Mouse (Mus musculus) frontal cortex, adult 2 months (tissue): ENCODE results near the gene Sfi1. TPM values are rescaled to one million over a fixed set of nuclear protein-coding genes. Genes with fewer than 3 reads are reported as not detected.
"Not testable (repeated sequence)": the region's sequence is repeated elsewhere in the genome, so short reads cannot be mapped to it uniquely, and the experiment has no call there.

Source experiments
- DNase-seq, 2 experiments: peaks; one replicate each; pipeline ENCODE4 v3.0.0; 2022; ENCODE audit warnings: low spot score in 1 of 2; ENCODE audit errors: extremely low spot score in 1 of 2
- polyA plus RNA-seq: library from polyadenylated mRNA; depleted of rRNA; stranded (reverse); fragments of >200 nt; gene quantifications from 2 replicates; pipeline ENCODE4 v1.2.3, GENCODE M21; 2012

Gene Sfi1
- polyA plus RNA-seq, 1 experiment = 36.6 TPM

DNA sequence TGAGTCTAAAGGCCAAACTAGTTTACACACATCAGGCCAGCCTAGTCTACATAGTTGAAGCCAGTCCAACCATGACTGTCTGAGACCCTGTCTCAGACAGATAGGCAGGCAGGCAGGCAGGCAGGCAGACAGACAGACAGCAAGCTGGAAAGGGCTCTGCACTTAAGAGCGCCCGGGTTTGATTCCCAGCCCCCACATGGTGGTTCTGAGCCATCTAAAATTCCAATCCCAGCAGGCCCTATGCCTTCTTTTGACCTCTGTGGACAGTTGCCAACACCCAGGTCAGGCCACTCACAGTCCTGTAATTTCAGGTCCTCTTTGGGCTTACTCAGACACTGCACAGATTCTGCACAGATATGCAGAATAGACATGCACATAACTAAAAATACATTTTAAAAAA lies 46.5 kb downstream of the Sfi1 start:
- DNase-seq = not testable (repeated sequence)

DNA sequence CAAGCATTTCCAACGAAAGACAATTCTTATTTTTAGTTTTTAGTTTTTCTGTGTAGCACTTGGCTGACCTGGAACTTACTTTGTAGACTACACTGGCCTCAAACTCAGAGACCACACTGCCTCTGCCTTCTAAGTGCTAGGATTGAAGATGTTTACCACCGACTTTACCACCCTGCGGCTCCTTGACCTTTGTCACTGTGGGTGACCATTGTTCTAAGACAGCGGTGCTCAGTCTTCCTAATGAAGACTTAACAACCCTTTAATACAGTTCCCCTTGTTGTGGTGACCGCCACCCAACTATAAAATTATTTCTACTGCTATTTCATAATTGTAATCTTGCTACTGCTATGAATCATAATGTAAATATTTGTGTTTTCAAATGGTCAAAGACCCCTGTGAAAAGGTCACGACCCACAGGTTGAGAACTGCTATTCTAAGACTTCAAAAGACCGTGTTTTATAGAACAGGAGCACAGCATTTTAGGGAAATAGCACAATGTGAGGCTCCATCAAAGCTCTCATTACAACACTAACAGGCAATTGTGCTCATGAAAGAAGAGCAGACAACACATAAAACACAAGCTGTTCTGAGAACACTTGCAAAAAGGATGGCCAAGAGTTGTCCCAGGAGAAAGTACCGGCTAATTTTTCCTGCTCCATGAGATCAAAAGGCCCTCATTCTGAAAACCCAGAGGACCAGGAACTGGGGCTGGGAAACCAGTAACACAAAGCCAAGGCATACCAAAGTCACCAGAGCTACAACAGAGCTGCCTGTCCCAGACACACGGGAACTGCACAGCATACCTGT lies 47.7 kb downstream of the Sfi1 start:
- not testable (repeated sequence) for DNase-seq

DNA sequence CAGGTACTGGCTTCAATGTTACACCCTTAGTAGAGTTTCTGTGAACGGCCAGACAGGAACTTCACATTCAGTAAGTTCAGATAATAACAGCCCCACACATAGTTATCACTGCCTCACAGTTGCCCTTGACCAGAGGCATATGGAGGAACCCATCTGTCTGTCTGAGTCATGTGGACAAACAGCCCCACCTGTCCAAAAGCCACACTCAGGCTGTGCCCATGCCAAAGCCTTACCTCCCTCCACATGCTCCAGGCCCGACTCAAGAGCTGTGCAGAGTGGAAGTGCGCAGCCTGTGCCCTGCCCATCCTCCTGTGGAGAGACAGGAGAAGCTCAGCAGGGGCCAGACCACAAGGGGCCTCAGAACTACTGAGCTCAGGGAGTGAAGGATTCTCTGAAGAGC lies 49.3 kb downstream of the Sfi1 start:
- not testable (repeated sequence) for DNase-seq

DNA sequence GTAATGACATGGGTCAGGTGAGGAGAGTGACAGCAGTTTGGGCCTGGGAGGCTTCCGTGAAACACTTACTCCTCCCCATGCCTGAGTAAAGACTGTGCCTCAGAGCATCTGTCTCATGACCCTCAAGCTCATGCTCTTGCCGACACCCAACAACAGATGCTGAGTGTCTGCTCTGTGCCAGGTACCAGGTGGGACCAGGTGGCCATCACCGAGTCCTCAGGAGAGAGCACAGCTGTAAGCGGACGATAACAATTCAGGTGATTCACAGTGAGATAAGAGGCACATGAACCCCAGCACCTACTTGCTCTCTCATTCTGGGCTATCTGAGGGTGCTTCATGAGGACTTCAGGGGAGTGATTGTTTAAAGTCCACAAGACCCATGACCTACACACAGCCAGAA lies 50.9 kb downstream of the Sfi1 start:
- DNase-seq = peak; percentile 67 to 90

DNA sequence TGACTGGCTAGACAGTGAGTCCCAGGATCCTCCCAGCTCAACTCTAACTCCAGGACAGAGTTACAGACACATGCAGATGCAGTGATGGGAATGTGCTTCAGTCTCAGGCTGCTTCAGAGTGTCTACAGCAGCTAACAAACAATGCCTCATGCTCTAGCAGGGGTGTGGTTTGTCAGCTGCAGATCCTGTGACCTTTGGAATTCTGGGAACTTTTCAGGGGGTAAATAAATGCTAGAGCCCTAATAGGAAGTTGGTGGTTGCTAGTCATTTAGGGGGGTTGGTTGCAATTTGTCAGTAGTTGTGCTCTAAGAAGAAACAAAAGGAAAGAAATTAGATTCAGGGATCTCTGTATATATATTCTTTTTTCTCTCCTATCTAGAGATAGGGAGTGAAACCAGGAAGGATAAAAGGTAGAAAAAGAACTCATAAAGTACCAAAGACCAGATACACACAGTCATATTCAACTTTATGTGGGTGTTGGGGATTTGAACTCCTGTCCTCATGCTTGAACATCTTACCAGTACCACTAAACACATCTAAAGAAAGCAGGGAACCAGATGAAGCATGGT lies 52.2 kb downstream of the Sfi1 start:
- not testable (repeated sequence) for DNase-seq

DNA sequence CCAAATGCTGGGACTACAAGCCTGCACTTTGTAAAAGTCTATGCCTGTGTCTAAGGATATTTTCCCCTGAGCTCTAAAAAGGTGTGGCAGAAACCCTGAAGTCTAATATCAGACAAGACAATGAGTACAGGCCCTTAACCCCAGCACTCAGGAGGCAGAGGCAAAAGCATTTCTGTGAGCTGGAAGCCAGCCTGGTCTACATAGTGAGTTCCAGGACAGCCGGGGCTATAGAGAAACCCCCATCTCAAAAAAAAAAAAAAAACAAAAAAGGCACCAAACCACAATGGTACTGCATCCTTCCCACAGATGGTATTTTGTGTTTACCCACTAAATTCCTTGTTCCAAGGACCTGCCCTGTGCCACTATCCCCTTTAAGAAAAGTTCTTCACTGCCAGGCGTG lies 54.9 kb downstream of the Sfi1 start:
- DNase-seq = not testable (repeated sequence)

DNA sequence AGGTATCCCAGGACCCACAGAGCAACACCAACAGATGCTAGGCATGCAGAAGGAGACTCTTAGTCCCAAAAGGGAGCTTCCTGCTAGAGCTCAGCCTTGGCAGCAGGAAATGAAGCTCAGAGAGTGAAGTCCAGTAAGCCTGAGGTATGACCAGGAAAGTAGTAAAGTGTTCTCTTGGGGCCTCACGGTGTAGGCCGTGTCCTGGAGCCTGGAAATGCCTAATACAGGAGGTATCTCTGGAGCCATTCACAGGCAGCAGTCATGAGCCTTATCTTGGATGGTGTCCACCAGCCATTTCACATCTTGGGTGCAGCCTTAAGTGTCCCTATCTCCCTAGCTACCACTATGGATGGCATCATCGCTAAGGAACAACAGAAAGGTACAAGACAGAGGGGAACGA lies 56.0 kb downstream of the Sfi1 start:
- DNase-seq = not testable (repeated sequence)

DNA sequence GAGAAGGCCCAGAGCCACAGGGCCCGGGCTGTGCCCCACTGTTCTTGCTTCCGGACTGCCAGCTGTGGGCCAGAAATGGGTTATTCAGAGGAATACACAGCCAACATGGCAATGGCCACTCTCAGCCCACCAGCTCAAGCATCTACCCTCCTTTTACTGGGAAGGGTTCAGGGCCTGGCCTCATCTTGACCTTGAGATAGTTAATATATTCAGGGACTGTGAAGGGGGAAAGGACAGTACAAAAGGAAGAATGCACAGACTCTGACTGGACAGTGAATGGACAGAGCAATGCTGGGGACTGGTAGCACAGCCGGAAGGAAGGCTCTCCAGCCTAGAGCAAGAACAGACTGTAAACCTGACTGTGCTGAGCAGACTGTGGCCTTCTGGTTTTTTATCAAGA lies 57.3 kb downstream of the Sfi1 start:
- DNase-seq = not testable (repeated sequence)

DNA sequence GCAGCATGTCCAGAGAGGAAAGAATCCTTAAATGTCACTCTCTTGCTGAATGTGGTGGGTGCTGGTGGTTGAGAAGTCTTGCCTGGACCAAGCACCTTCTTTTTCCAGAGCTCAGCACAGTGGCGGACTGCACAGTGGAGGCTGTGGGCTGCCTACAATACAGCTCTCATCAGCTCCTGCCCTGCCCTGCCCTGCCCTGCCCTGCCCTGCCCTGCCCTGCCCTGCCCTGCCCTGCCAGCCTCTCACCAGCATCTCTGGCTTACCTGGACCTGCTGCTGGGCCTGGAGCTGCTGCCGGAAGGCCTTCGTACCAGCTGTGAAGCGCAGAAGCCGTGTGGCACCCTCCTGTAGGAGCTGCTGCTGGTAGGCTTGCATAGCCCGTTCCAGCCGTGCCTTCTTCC lies 57.9 kb downstream of the Sfi1 start:
- not testable (repeated sequence) for DNase-seq

DNA sequence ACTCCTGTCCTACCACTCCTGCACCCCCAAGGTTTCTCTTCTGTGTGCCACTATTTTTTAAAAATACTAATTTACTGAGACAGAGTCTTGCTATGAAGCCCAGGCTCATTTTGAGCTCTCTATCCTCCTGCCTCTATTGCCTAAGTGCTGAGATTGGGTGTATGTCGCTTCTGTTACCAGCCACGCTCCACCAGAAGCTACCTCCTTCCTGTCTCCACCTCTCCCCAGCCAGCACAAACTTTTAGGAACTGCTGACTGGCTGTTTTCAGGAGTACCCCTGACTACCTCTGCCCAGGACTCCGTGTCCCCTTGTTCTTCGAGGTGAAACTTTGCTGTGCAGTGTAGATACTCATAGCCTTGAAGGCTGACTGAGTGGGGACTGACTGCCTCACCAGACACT lies 59.9 kb downstream of the Sfi1 start:
- not testable (repeated sequence) for DNase-seq

DNA sequence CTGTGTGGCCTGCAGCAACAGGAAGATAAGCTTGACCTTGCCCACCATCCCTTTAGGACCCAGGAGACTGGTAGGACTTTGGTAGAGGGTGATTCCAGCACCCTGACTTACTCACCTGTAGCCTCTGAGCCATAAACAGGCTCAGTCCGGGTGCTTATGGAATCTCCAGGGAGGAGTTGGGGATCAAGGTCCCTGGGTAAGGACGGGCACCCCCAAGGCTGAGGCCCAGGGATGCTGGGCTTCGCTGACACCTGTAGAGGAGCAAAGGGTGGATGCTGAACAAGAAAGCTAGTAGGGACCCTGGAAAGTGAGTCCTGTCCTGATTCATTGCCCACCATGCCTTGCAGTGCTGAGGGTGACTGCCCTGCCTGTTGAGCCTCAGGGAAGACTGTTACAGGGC lies 60.3 kb downstream of the Sfi1 start:
- not testable (repeated sequence) for DNase-seq

DNA sequence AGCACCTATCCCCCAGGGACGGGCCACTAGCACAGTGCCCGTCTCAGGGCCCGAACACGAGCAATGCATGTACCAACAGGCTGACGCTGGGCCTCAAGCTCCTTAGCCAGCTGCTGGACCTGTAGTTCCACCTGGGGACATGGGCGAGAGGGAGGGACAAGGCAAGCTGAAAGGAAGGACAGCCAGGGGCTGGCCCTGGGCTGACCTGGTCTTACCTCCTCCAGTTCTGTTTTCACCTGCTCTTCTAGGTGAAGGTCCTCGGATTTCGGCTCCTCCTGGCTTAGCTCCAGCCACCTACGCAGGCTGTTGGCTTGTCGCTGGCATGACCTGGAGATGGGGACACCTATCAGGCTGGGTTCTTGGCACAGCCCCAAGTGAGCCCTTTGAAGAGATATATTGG lies 61.3 kb downstream of the Sfi1 start:
- peak in 1 of 2 experiments; percentile 76 for DNase-seq

DNA sequence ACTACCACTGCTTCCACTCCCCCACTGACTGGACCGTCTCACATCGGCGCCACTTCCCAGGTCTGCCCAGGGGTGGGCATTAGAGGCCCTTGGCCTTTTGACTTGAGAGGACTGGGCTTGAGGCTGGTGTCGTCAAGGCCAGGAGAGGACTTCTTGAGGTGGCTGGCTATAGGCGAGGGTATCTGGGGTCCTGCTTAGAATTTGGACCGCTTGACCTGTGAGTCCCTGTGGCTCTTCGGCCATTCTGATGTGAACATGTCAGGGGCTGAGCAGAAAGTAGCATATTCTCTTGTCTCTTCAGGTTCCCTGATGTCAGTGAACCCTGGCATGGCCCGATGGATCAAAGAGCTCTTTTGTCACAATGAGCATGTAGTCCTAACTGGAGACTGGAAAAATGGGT lies 63.4 kb downstream of the Sfi1 start:
- peak; percentile 71 to 90 for DNase-seq

DNA sequence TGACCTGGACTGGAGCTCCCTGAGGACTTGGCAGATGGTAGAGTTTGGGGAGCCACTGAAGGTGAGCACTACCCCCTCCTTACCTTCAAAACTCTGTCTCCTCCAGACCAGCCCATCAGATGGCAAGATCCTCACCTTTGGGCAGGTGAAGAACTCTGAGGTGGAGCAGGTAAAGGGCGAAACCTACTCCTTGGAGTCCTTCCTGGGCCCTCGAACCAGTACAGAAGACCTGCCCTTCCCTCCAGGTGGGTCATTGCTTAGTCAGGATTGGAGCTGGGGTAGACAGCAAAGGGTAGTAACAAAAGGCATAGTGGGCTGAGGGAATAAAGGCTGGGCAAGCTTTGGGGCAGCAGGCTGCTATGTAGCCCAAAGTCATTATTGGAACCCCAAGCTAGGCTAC lies 64.0 kb downstream of the Sfi1 start:
- not testable (repeated sequence) for DNase-seq

DNA sequence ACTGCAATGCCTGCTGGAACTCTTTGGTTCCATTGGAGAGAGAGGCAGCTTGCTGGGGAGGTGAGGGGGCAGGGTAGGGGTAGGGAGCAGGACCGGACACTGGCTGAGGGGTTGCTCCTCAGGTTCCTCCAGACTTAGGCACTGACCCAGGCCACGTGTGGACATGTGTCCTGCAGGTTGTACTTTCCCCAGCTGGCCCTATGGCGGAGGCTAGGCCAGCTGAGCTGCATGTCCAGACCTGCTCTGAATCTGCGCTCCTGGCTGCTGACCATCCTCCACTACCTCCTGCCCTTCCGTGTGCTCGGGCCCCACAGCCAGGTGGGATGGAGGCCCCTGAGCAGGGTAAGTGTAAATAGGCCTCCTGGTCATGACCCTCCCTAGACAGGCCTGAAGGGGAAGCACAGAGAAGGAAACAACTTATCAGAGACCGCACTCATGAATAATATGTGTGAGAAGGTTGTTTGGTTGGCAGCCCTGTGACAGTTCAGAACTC lies 65.9 kb downstream of the Sfi1 start:
- not testable (repeated sequence) for DNase-seq

DNA sequence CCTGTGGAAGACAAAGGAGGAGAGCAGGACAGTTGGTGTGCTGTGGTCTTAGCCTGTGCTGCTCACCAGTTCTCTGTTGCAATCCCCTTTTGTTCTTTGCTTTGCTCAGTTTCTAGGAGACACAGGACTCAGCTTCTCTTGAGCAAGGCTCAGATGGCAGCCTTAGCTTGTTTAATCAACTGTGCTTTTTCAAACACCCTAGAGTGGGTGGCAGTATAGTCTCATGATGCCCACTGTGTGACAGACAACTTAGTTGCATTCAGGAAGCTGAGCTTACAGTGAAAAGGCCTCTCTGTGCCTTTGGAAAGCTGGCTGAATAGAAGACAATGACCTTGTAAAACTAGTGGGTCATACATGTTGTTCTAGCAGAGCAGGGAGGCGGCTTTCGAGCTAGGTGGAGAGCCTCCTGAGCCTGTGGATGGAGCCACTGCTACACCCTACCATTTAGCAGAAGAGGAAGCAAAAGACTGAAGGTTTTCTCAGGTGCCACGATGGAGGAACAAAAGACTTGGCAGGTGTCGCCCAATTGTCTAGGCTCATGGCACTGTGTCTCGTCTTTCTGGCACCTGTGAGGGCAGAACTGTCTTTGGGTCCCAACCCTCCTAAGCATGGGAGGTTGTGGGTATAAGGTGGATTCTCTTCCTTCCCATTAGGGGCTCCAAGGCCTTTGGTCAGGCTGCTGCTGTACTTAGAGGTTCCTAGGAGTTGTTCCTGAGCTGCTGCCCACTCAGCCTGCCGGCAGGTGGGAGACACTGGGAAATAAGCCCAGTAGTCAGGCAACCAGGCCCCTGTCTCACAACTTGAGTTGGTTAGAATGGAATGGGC lies 66.6 kb downstream of the Sfi1 start:
- peak; percentile 97 to 98 for DNase-seq

DNA sequence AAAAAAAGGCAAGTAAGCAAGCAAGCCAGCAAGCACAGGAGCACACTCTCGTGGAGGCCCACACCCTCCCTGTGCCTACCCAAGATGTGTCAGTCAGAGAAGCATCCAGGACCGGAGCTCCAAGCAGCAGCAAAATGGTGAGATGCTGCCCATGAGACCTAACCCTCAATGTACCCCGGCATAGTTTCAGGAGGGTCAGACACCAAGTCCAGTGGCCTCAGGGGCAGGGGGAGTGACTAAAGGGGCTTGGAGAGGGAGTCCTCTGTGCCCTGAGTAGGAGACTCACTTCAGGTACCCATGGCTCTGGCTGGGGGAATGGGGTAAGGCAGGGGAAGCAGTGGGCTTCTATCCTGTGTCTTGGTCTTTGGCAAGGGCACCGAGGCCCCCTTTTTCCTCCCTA lies 67.3 kb downstream of the Sfi1 start:
- DNase-seq = not testable (repeated sequence)

DNA sequence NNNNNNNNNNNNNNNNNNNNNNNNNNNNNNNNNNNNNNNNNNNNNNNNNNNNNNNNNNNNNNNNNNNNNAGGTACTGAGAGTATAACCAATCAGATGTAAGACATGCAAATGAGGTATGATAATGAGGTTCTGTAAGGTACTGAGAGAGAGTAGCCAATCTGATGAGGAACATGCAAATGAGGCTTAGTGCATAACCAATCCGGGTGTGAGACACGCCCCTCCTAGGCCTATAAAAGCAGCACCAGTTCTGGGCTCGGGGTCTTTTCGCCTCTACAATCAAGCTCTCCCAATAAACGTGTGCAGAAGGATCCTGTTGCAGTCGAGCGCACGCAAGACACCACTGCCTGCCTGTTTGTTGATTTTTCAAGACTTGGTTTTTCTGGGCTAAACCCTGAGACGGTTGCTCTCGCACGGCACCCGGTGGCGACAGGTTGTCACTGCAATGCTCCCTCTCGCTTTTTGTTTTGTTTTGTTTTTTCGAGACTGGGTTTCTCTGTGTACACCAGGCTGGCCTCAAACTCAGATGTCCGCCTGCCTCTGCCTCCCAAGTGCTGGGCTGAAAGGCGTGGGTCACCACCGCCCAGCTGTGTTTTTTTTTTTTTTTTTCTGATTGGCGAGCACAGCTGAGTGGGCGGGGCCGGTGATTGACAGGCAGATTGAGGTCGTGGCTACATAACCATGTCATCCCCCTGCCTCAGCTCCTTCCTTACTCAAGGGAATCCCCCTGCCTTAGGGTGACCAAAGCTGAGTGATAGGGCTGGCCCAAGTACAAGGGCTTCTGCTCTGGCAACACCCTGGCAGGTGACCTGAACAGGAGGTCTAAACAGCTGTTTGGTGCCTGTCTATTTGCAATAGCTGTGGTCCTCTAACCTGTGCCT lies 68.1 kb downstream of the Sfi1 start:
- not testable (repeated sequence) for DNase-seq

DNA sequence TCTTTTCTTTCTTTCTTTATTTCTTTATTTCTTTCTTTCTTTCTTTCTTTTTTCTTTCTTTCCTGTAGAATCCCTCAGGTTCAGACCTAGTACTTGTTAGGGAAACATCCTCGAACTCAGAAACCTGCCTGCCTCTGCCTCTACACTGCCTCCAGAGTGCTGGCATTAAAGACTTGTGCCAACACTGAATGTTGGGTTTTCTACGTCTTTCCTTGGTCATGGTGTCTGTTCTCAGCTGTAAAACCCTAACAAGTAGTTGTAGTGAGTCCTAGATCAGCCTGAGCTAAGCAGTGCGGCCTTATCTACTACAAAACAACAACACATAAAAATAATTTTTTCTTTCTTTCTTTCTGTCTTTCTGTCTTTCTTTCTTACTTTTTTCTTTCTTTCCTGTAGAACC lies 78.9 kb downstream of the Sfi1 start:
- DNase-seq = no peak

DNA sequence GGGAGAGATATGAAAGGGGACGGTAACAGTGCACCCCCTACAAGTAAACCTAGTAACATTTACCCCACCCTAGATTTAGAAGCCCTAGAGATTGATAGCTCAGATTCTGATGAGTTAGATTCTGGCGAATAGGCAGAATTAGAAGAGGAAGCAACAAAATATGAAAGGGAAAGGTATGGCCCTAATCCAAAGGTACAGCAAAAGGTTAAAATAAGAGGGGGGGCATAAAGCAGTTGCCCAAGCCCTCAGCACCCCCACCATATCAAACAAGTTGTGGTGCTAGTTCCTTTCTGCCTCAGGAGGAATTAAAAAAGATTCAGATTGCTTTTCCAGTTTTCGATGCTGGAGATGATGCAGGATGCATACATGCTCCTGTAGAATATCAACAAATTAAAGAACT lies 87.1 kb downstream of the Sfi1 start:
- no peak for DNase-seq
